Mouse (Mus musculus) cerebellum, adult 2 months (tissue): ENCODE results near the gene Fance. TPM values are rescaled to one million over a fixed set of nuclear protein-coding genes. Genes with fewer than 3 reads are reported as not detected.

Experiments used
- DNase-seq, 2 experiments: peaks; one replicate each; pipeline ENCODE4 v3.0.0; 2021
- H3K27ac ChIP-seq: fragments of 200-500 bp; 2 replicates; pipeline ENCODE4 v1.5.1; 2012; ENCODE audit warnings: low read length, control low read depth, inconsistent platforms; ENCODE audit not compliant: insufficient read depth
- H3K27me3 ChIP-seq: fragments of 200-500 bp; 2 replicates; pipeline ENCODE4 v1.6.1; 2012; ENCODE audit warnings: inconsistent platforms, mild to moderate bottlenecking, low read length, moderate library complexity; ENCODE audit not compliant: control insufficient read depth, insufficient read depth
- H3K4me1 ChIP-seq: fragments of 200-500 bp; 2 replicates; pipeline ENCODE4 v1.6.1; 2011; ENCODE audit warnings: low read length; ENCODE audit not compliant: control insufficient read depth, insufficient read depth
- H3K4me3 ChIP-seq: fragments of 200-500 bp; replicated peaks from 2 replicates; pipeline ENCODE3; 2011; ENCODE audit warnings: mild to moderate bottlenecking, low read depth, low read length, control low read depth; ENCODE audit not compliant: insufficient read depth
- CTCF ChIP-seq: fragments of 200-500 bp; IDR thresholded peaks from 2 replicates; pipeline ENCODE4 v1.5.1; 2011; ENCODE audit warnings: low read depth, mild to moderate bottlenecking, control low read depth, low read length, moderate library complexity, borderline replicate concordance; ENCODE audit not compliant: insufficient read depth
- POLR2A ChIP-seq: fragments of 200-500 bp; IDR thresholded peaks from 2 replicates; pipeline ENCODE4 v1.6.1; 2011; ENCODE audit warnings: low read length, control low read depth, borderline replicate concordance; ENCODE audit not compliant: insufficient read depth
- WGBS: fragments of 180-500 bp; shearing (Covaris S2); methylation state at CpG from one replicate; pipeline ENCODE4 v1.1.7; 2018; 5-methylcytosine and 5-hydroxymethylcytosine counted together
- polyA plus RNA-seq: library from polyadenylated mRNA; depleted of rRNA; stranded (reverse); fragments of >200 nt; gene quantifications from 2 replicates; pipeline ENCODE4 v1.2.3, GENCODE M21; 2012

The Fance gene
- polyA plus RNA-seq, 1 experiment = 16.5 TPM

DNA sequence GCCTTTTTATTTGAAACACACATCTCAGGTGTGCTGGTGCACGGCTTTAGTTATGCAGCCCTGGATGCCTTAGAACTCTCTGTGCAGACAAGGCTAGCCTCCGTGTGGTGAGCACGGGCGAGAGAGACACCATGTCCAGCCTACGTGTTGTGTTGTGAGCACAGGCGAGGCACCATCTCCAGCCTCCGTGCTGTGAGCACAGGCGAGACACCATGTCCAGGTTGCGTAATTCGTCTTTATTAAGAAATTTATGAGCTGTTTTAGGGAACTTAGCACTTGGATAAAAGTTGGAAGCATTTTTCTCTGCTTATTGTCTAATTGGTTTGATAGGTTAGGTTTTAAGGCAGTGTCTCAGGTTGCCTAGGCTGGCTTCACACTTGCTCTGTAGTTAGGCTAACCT, 30.1 kb upstream of the Fance start:
- TF ChIP-seq POLR2A (no peak), CTCF (no peak)
- 95% methylated on average over 10 of the region's 10 CpGs for WGBS
- Histone ChIP-seq H3K4me1 (peaks cover 36% of the 10 kb centered on the region), H3K4me3 (no peak overlapping the region), H3K27ac (no peak overlapping the region), H3K27me3 (no peaks in the 10 kb centered on the region)
- DNase-seq = no peak

GRCm38 (mm10) chr17:28286133-28286532, 27.2 kb upstream of the Fance start:
- Histone ChIP-seq H3K4me3 (no peak overlapping the region), H3K27me3 (no peaks in the 10 kb centered on the region), H3K4me1 (peaks cover 17% of the 10 kb centered on the region), H3K27ac (peak overlapping the region; percentile 3; the same call in 1 of the 2 replicates)
- 50% methylated on average over 10 of the region's 10 CpGs for WGBS
- no peak for DNase-seq
- TF ChIP-seq CTCF (no peak), POLR2A (no peak)

DNA sequence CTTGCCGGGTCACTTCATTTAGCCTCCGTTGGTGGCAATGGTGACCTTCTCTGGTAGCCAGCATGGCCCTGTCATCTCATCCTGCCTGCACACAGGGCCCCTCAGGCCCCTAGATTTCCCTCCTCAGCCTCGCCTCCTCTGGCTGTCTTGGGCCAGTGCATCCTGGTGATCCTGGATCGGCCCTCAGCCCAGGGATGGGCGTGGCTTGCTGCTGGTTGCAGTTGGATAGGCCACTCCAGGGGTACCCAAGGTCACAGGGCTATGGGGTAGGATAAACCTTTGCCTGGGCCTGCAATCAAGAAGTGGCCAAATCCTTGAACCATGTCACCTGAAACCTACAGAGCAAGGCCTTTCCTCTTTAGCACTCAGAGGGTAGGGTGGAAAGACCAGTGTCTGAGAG, 26.4 kb upstream of the Fance start:
- 84% methylated on average over 5 of the region's 5 CpGs for WGBS
- no peaks in the 10 kb centered on the region for H3K27me3 ChIP-seq
- TF ChIP-seq POLR2A (no peak), CTCF (no peak)

DNA sequence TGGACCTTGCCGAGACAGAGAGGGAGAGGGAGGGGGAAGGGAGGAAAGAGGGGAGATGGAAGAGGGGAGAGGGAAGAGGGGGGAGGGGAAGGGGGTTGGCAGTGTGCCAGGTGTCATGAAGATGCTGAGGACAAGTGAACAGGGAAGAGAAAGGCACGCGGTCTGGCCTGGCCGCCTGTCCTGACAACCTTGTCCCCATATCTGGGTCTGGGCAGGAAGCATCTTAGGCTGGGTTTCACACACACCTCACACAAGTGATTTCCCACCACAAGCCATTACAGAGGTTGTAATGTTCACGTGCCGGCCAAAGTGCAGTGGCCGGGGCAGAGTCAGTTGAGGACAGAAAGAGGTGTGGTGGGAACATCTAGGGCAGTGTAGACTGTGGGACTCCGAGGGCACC, 25.7 kb upstream of the Fance start:
- Histone ChIP-seq H3K4me1 (peaks cover 9% of the 10 kb centered on the region), H3K27ac (no peak overlapping the region), H3K4me3 (no peak overlapping the region), H3K27me3 (no peaks in the 10 kb centered on the region)
- no peak for TF ChIP-seq CTCF
- TF ChIP-seq POLR2A = no peak
- DNase-seq = no peak
- 60% methylated on average over 8 of the region's 8 CpGs for WGBS

More for the DNA sequence above, 26.4 kb upstream of the Fance start:
- no peak overlapping the region for H3K27ac ChIP-seq
- H3K4me3 ChIP-seq = no peak overlapping the region
- peaks cover 9% of the 10 kb centered on the region for H3K4me1 ChIP-seq
- DNase-seq = no peak

DNA sequence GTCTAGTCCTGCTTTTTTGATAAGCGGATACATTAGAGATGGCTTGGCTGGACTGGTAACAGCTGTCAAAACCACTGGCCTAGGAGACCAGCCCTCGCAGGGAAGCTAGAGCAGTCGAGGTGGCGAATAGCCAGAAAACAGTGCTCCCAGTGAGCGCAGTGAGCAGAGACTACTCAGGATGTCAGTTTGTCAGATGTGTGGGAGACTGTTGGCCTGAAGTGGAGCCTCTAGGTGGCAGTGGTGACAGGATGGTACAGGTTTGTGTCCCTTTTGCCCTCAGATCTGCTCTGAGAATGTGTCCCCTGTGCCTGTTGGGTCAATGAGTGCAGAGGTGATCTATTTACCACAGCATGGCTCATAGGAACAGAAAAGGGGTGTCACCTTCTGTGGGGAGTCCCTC, 25.3 kb upstream of the Fance start:
- Histone ChIP-seq H3K4me3 (no peak overlapping the region), H3K4me1 (peaks cover 9% of the 10 kb centered on the region), H3K27ac (no peak overlapping the region), H3K27me3 (no peaks in the 10 kb centered on the region)
- no peak for DNase-seq
- 49% methylated on average over 5 of the region's 5 CpGs for WGBS
- TF ChIP-seq CTCF (peak; percentile 35; the same call in 1 of the 2 replicates), POLR2A (no peak)

GRCm38 (mm10) chr17:28290262-28290661, 23.1 kb upstream of the Fance start:
- TF ChIP-seq CTCF = no peak
- TF ChIP-seq POLR2A = no peak
- 42% methylated on average over 3 of the region's 3 CpGs for WGBS
- no peak overlapping the region for H3K4me3 ChIP-seq
- no peak for DNase-seq
- H3K27me3 ChIP-seq = no peaks in the 10 kb centered on the region
- H3K4me1 ChIP-seq = peaks cover 9% of the 10 kb centered on the region
- H3K27ac ChIP-seq = no peak overlapping the region

DNA sequence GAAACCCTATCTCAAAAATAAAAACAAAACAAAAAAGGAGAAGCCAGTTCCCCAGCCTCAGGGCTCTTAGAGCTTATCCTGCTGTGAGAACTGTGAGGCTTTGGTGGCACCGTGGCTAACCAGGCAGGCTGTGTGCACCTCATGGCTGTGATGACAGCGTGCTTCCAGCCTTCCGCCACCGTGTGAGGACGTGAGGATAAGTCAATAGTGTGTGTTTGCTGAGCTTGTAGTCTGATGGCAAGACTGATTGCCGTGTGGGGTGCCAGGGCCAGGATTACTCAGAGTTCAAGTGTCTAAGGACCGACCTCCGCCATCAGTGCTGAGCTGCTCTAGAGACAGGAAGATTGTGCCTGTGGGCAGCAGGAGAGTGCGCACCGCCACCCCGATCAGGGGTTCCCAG, 22.6 kb upstream of the Fance start:
- Histone ChIP-seq H3K27ac (no peak overlapping the region), H3K4me1 (peaks cover 5% of the 10 kb centered on the region), H3K27me3 (no peaks in the 10 kb centered on the region), H3K4me3 (no peak overlapping the region)
- no peak for DNase-seq
- WGBS = 82% methylated on average over 11 of the region's 11 CpGs
- TF ChIP-seq CTCF = no peak
- no peak for TF ChIP-seq POLR2A

DNA sequence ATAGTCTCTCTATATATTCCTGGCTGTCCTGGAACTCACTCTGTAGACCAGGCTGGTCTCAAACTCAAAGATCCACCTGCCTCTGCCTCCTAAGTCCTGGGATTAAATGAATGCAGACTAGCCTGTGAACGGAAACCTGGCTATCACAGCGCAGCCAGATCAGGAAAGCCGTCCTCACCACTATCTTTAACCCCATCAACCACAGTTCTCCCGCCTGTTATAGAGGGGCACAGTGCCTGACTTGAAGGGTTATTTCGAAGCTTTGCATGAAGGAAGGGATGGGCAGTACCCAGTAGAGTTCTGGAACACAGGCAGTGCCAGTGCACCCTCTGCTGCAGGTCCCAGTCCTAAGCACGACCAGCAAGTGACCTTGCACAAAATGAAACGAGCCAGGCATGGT, 22.0 kb upstream of the Fance start:
- TF ChIP-seq POLR2A = no peak
- no peak for TF ChIP-seq CTCF

More for the DNA sequence above, 22.0 kb upstream of the Fance start:
- DNase-seq = no peak
- Histone ChIP-seq H3K4me3 (no peak overlapping the region), H3K27ac (no peak overlapping the region), H3K4me1 (no peaks in the 10 kb centered on the region), H3K27me3 (no peaks in the 10 kb centered on the region)
- 87% methylated on average over 7 of the region's 7 CpGs for WGBS
